Mouse (Mus musculus) kidney, postnatal 36 days (tissue): ENCODE results near the gene Sv2b.

Source experiments
- DNase-seq, 2 experiments: peaks; one replicate each; pipeline ENCODE4 v3.0.0; 2021 to 2022; ENCODE audit warnings: mixed read lengths in 2 of 2

Gene Sv2b

DNA sequence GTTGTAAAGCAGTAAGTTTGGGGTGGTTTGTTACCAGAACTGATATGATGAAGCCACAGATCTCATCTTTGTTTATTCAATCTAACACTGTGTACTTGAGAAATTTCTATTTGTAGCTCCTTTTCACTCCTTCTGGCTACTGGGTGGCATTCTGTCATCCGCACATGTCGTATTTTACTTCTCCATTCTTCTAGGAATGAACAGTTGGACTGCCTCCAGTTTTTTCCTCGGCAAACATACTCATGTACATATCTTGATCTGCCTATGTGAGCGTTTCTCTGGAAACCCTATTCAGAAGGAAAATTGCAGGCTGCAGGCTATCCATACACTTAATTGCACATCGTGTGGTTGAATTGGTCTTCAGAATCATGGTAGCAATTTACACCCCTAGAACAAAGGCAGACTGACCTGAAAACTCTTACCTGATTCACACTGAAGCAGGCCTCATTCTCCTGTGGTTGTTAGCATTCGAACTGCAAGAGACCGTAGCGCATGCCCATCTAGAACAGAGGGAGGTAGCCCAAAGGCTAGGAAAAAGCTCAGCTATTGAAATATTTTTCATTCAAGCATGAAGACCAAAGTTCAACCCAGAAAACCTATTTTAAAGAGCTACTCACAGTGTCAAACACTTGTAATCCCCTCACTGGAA is 231.4 kb downstream of the Sv2b start:
- DNase-seq = no peak
